Mouse (Mus musculus): Measurements from ENCODE around the gene Ifngr1. TPM values are rescaled to one million over a fixed set of nuclear protein-coding genes. Genes with fewer than 3 reads are reported as not detected.

The Ifngr1 gene
- polyA plus RNA-seq, 1 experiment from 2014 or later: 23.1 TPM

GRCm38 (mm10) chr10:19570716-19571115, 21.0 kb upstream of the Ifngr1 start:
- Histone ChIP-seq H3K27me3 (no peaks in the 10 kb centered on the region), H3K4me2 (no peak overlapping the region), H3K4me1 (replicated peaks) (no peaks in the 10 kb centered on the region), H3K27ac (replicated peaks) (no peak overlapping the region), H3K9me3 (no peaks in the 10 kb centered on the region), H3K4me3 (no peak overlapping the region), H3K9ac (no peak overlapping the region), H3K36me3 (no peaks in the 10 kb centered on the region)
- no peak for ATAC-seq (ENCODE audit: low FRiP score, low read depth)
- 81% methylated on average over 1 of the region's 1 CpGs for WGBS

- Histone ChIP-seq H3K27ac (replicated peaks) (no peak overlapping the region), H3K9ac (no peak overlapping the region), H3K4me2 (no peak overlapping the region), H3K9me3 (no peaks in the 10 kb centered on the region), H3K27me3 (no peaks in the 10 kb centered on the region), H3K4me1 (replicated peaks) (no peaks in the 10 kb centered on the region), H3K36me3 (no peaks in the 10 kb centered on the region), H3K4me3 (no peak overlapping the region)
- no peak for ATAC-seq (ENCODE audit: low FRiP score, low read depth)
- 98% methylated on average over 3 of the region's 3 CpGs for WGBS
Observed at GRCm38 (mm10) chr10:19577571-19577970, 14.2 kb upstream of the Ifngr1 start.

DNA sequence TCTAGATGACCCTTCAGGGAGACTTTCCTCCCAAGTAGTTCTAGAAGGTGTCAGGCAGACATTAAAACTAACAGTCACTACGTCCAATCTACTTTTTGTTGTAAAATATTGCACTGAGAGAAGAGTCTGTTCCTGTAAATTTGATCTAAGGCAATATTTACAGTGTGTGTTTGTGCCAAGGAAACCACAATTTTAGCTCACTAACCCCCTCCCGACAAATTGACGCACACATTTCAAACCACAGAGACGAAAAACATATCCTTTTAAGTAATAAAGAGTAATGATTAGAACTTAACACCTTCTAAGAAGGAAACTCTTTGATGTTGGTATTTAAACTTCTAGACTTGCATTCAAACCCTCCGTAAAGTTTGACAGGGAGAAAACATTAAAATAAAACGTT, 13.7 kb upstream of the Ifngr1 start:
- Histone ChIP-seq H3K9ac (no peak overlapping the region), H3K4me2 (no peak overlapping the region), H3K9me3 (no peaks in the 10 kb centered on the region), H3K36me3 (no peaks in the 10 kb centered on the region), H3K27me3 (no peaks in the 10 kb centered on the region), H3K4me3 (no peak overlapping the region), H3K4me1 (replicated peaks) (no peaks in the 10 kb centered on the region), H3K27ac (replicated peaks) (no peak overlapping the region)
- ATAC-seq (ENCODE audit: low FRiP score, low read depth): no peak
- WGBS: 87% methylated on average over 6 of the region's 6 CpGs

- Histone ChIP-seq H3K4me3 (no peak overlapping the region), H3K36me3 (no peaks in the 10 kb centered on the region), H3K27ac (replicated peaks) (no peak overlapping the region), H3K4me2 (no peak overlapping the region), H3K27me3 (no peaks in the 10 kb centered on the region), H3K9me3 (no peaks in the 10 kb centered on the region), H3K9ac (no peak overlapping the region), H3K4me1 (replicated peaks) (no peaks in the 10 kb centered on the region)
- WGBS: 73% methylated on average over 9 of the region's 9 CpGs
- ATAC-seq (ENCODE audit: low FRiP score, low read depth): no peak
Observed at GRCm38 (mm10) chr10:19578409-19578986, 13.3 kb upstream of the Ifngr1 start.

DNA sequence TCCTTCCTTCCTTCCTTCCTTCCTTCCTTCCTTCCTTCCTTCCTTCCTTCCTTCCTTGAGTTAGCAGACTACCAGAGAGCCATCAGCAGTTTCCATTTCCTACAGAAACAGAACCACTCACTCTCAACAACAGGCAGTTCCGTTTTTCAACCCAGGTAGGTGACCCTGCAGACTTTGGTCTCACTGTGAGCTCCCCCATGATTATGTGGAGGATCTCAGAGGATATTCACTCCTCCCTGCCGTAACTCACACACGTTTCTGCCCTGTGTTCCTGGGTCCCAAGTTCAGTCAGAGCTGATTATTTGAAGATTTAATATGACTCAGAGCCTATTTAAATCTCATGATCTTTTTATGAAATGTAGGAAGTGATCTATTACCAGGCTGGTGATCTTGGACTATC, 11.1 kb upstream of the Ifngr1 start:
- H3K4me1 ChIP-seq (replicated peaks): no peaks in the 10 kb centered on the region
- no peaks in the 10 kb centered on the region for H3K9me3 ChIP-seq
- no peaks in the 10 kb centered on the region for H3K27me3 ChIP-seq
- no peak overlapping the region for H3K9ac ChIP-seq
- WGBS: 65% methylated on average over 3 of the region's 3 CpGs
- no peak for ATAC-seq (ENCODE audit: low FRiP score, low read depth)
- H3K36me3 ChIP-seq: no peaks in the 10 kb centered on the region
- H3K4me2 ChIP-seq: no peak overlapping the region
- no peak overlapping the region for H3K27ac ChIP-seq (replicated peaks)
- H3K4me3 ChIP-seq: no peak overlapping the region

DNA sequence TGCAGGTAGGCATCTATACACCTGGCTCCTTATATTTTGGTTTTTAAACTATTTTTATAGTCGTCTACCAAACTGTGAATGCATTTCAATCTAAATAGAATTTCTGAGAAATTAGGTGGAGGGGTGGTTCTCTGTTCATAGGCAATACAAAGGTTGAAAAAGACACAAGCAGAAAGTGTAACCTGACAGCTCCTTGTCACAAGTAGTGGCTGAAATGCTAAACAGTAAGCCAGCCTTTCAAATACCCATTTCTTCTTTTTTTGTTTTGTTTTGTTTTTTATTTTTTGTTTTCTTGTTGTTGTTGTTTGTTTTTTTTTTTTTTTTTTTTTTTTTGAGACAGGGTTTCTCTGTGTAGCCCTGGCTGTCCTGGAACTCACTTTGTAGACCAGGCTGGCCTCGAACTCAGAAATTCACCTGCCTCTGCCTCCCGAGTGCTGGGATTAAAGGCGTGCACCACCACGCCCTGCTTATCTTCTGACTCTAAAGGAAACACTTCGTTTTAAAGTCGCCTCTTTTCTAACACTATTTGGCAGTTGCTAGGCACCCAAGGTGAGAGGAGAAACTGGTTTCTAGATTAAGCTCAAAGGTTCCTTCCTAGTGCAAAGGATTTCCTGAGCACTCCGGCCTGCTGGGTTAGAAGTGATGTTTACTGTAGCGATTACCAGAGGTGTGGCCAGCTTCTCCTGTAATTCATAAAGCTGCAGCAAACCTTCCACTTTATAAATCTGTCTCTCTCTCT, 9.7 kb upstream of the Ifngr1 start:
- 85% methylated on average over 9 of the region's 9 CpGs for WGBS
- no peak overlapping the region for H3K4me2 ChIP-seq
- ATAC-seq (ENCODE audit: low FRiP score, low read depth): no peak

GRCm38 (mm10) chr10:19582806-19583430, 8.8 kb upstream of the Ifngr1 start:
- ATAC-seq (ENCODE audit: low FRiP score, low read depth): no peak
- H3K9ac ChIP-seq: no peak overlapping the region
- no peaks in the 10 kb centered on the region for H3K27me3 ChIP-seq
- H3K27ac ChIP-seq (replicated peaks): no peak overlapping the region
- 84% methylated on average over 7 of the region's 7 CpGs for WGBS
- no peak overlapping the region for H3K4me3 ChIP-seq
- no peaks in the 10 kb centered on the region for H3K9me3 ChIP-seq
- H3K36me3 ChIP-seq: no peaks in the 10 kb centered on the region
- no peak overlapping the region for H3K4me2 ChIP-seq
- no peaks in the 10 kb centered on the region for H3K4me1 ChIP-seq (replicated peaks)

More for the DNA sequence above, 9.7 kb upstream of the Ifngr1 start:
- no peaks in the 10 kb centered on the region for H3K4me1 ChIP-seq (replicated peaks)
- no peaks in the 10 kb centered on the region for H3K36me3 ChIP-seq
- no peaks in the 10 kb centered on the region for H3K9me3 ChIP-seq
- no peak overlapping the region for H3K27ac ChIP-seq (replicated peaks)
- H3K4me3 ChIP-seq: no peak overlapping the region
- H3K27me3 ChIP-seq: no peaks in the 10 kb centered on the region
- no peak overlapping the region for H3K9ac ChIP-seq

DNA sequence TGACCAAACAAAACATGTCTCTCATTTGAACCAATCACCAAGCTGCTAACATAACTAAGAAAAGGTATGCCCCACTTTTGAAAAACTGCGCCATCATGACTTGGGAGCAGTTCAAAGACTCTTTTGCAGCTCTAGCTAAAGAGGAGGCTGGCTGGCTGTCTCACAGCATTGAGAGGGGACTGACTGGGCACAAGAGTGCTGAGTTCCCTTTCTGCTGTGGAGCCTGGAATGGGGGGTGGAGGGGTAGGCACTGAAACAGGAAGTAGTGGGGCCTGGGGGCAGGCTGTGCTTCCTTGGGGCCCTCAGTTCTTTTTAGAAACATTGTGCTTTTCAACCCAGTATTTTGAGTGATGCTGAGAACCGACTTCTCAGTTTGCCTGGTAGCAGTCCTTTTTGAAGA, 7.7 kb upstream of the Ifngr1 start:
- 80% methylated on average over 2 of the region's 2 CpGs for WGBS
- no peak for ATAC-seq (ENCODE audit: low FRiP score, low read depth)

DNA sequence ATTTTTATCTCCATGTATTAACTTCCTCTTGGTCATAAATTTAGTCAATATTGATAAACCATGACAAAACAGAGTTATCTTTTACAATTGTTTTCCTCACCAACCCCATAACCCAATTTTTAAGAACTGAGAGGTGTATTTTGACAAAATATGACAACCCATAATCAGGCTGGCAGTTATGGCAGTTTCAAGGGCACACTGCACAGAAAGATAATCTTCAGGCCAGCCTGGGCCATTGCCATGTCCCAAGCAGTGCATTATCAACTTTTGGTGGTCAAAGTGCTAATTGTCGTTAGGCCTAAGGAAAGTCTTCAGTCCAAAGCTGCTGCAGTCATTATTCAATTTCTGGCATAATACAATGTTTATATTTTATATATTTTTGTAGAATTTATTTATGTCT, 6.9 kb upstream of the Ifngr1 start:
- H3K4me3 ChIP-seq: no peak overlapping the region
- H3K27ac ChIP-seq (replicated peaks): no peak overlapping the region
- ATAC-seq (ENCODE audit: low FRiP score, low read depth): no peak
- no peaks in the 10 kb centered on the region for H3K36me3 ChIP-seq
- 90% methylated on average over 1 of the region's 1 CpGs for WGBS
- no peaks in the 10 kb centered on the region for H3K9me3 ChIP-seq
- no peaks in the 10 kb centered on the region for H3K27me3 ChIP-seq
- H3K4me1 ChIP-seq (replicated peaks): no peaks in the 10 kb centered on the region
- H3K4me2 ChIP-seq: no peak overlapping the region
- H3K9ac ChIP-seq: no peak overlapping the region

More for the DNA sequence above, 7.7 kb upstream of the Ifngr1 start:
- Histone ChIP-seq H3K4me2 (no peak overlapping the region), H3K9ac (no peak overlapping the region), H3K27ac (replicated peaks) (no peak overlapping the region), H3K9me3 (no peaks in the 10 kb centered on the region), H3K36me3 (no peaks in the 10 kb centered on the region), H3K4me1 (replicated peaks) (no peaks in the 10 kb centered on the region), H3K4me3 (no peak overlapping the region), H3K27me3 (no peaks in the 10 kb centered on the region)

- H3K9ac ChIP-seq: no peak overlapping the region
- H3K4me1 ChIP-seq (replicated peaks): no peaks in the 10 kb centered on the region
- no peak overlapping the region for H3K27ac ChIP-seq (replicated peaks)
- no peaks in the 10 kb centered on the region for H3K27me3 ChIP-seq
- no peaks in the 10 kb centered on the region for H3K9me3 ChIP-seq
- H3K36me3 ChIP-seq: no peaks in the 10 kb centered on the region
- no peak for ATAC-seq (ENCODE audit: low FRiP score, low read depth)
- 93% methylated on average over 5 of the region's 5 CpGs for WGBS
- H3K4me2 ChIP-seq: no peak overlapping the region
- H3K4me3 ChIP-seq: no peak overlapping the region
Observed at GRCm38 (mm10) chr10:19585860-19586259, 5.9 kb upstream of the Ifngr1 start.

- Histone ChIP-seq H3K27me3 (no peaks in the 10 kb centered on the region), H3K36me3 (no peaks in the 10 kb centered on the region), H3K4me1 (replicated peaks) (no peaks in the 10 kb centered on the region; the same call in 1 of the 2 replicates), H3K4me2 (no peak overlapping the region), H3K27ac (replicated peaks) (no peak overlapping the region), H3K4me3 (no peak overlapping the region), H3K9me3 (no peaks in the 10 kb centered on the region), H3K9ac (no peak overlapping the region)
- 90% methylated on average over 3 of the region's 3 CpGs for WGBS
- ATAC-seq (ENCODE audit: low FRiP score, low read depth): no peak
Observed at GRCm38 (mm10) chr10:19587281-19587680, 4.5 kb upstream of the Ifngr1 start.

- WGBS: 92% methylated on average over 12 of the region's 12 CpGs
- no peak overlapping the region for H3K4me2 ChIP-seq
- ATAC-seq (ENCODE audit: low FRiP score, low read depth): no peak
- no peak overlapping the region for H3K27ac ChIP-seq (replicated peaks)
- H3K9me3 ChIP-seq: no peaks in the 10 kb centered on the region
- no peak overlapping the region for H3K9ac ChIP-seq
- peaks cover 12% of the 10 kb centered on the region for H3K4me1 ChIP-seq (replicated peaks)
- no peaks in the 10 kb centered on the region for H3K27me3 ChIP-seq
- no peaks in the 10 kb centered on the region for H3K36me3 ChIP-seq
- no peak overlapping the region for H3K4me3 ChIP-seq
Observed at GRCm38 (mm10) chr10:19589626-19590025, 2.1 kb upstream of the Ifngr1 start.

Data from hindbrain, embryonic 15.5 days (tissue).